Mouse (Mus musculus): ENCODE measurements at regions not wholly inside any gene's neighbourhood (a gene's known extent, or its start where the extent isn't known, plus 50 kb on each side); places are given as distances from the start of the nearest gene placed in this dataset.

GRCm38 (mm10) chr4:7191912-7192311, 1046.9 kb downstream of the Car8 start:
- ATAC-seq (ENCODE audit: low FRiP score, low read depth): no peak
- H3K9me3 ChIP-seq: no peaks in the 10 kb centered on the region
- no peaks in the 10 kb centered on the region for H3K27me3 ChIP-seq
- no peak overlapping the region for H3K27ac ChIP-seq
- H3K4me1 ChIP-seq: no peaks in the 10 kb centered on the region
- no peak overlapping the region for H3K4me2 ChIP-seq (replicated peaks)
- 83% methylated on average over 3 of the region's 3 CpGs for WGBS
- no peak overlapping the region for H3K4me3 ChIP-seq
- H3K36me3 ChIP-seq: no peaks in the 10 kb centered on the region
- H3K9ac ChIP-seq: no peak overlapping the region

GRCm38 (mm10) chr4:7191228-7191627, 1047.6 kb downstream of the Car8 start:
- no peak for ATAC-seq (ENCODE audit: low FRiP score, low read depth)
- Histone ChIP-seq H3K36me3 (no peaks in the 10 kb centered on the region), H3K4me3 (no peak overlapping the region), H3K9ac (no peak overlapping the region), H3K27ac (no peak overlapping the region), H3K9me3 (no peaks in the 10 kb centered on the region), H3K4me1 (no peaks in the 10 kb centered on the region), H3K4me2 (replicated peaks) (no peak overlapping the region), H3K27me3 (no peaks in the 10 kb centered on the region)
- WGBS: 92% methylated on average over 3 of the region's 3 CpGs

- Histone ChIP-seq H3K9me3 (no peaks in the 10 kb centered on the region), H3K4me2 (replicated peaks) (no peak overlapping the region), H3K27ac (no peak overlapping the region), H3K9ac (no peak overlapping the region), H3K27me3 (no peaks in the 10 kb centered on the region), H3K36me3 (no peaks in the 10 kb centered on the region), H3K4me3 (no peak overlapping the region), H3K4me1 (no peaks in the 10 kb centered on the region)
- WGBS: 79% methylated on average over 9 of the region's 9 CpGs
- ATAC-seq (ENCODE audit: low FRiP score, low read depth): no peak
Measured at GRCm38 (mm10) chr4:7175030-7175429, 1063.8 kb downstream of the Car8 start.

- Histone ChIP-seq H3K36me3 (no peaks in the 10 kb centered on the region), H3K9me3 (no peaks in the 10 kb centered on the region), H3K4me2 (replicated peaks) (no peak overlapping the region), H3K9ac (no peak overlapping the region), H3K27me3 (no peaks in the 10 kb centered on the region), H3K27ac (no peak overlapping the region), H3K4me1 (no peaks in the 10 kb centered on the region), H3K4me3 (no peak overlapping the region)
- ATAC-seq (ENCODE audit: low FRiP score, low read depth): no peak
- 84% methylated on average over 7 of the region's 7 CpGs for WGBS
Measured at GRCm38 (mm10) chr4:7172528-7173306, 1066.1 kb downstream of the Car8 start.

GRCm38 (mm10) chr4:7171637-7172417, 1067.0 kb downstream of the Car8 start:
- Histone ChIP-seq H3K9ac (no peak overlapping the region), H3K4me2 (replicated peaks) (no peak overlapping the region), H3K4me3 (no peak overlapping the region), H3K4me1 (no peaks in the 10 kb centered on the region), H3K36me3 (no peaks in the 10 kb centered on the region), H3K9me3 (no peaks in the 10 kb centered on the region), H3K27ac (no peak overlapping the region), H3K27me3 (no peaks in the 10 kb centered on the region)
- ATAC-seq (ENCODE audit: low FRiP score, low read depth): no peak
- WGBS: 87% methylated on average over 4 of the region's 4 CpGs

- WGBS: 91% methylated on average over 4 of the region's 4 CpGs
- Histone ChIP-seq H3K9ac (no peak overlapping the region), H3K4me1 (no peaks in the 10 kb centered on the region), H3K4me3 (no peak overlapping the region), H3K4me2 (replicated peaks) (no peak overlapping the region), H3K27me3 (no peaks in the 10 kb centered on the region), H3K9me3 (no peaks in the 10 kb centered on the region), H3K27ac (no peak overlapping the region), H3K36me3 (no peaks in the 10 kb centered on the region)
- ATAC-seq (ENCODE audit: low FRiP score, low read depth): no peak
Measured at GRCm38 (mm10) chr4:7161411-7161810, 1077.4 kb downstream of the Car8 start.

- Histone ChIP-seq H3K36me3 (no peaks in the 10 kb centered on the region), H3K27me3 (no peaks in the 10 kb centered on the region), H3K4me2 (replicated peaks) (no peak overlapping the region), H3K9me3 (no peaks in the 10 kb centered on the region), H3K4me3 (no peak overlapping the region), H3K27ac (no peak overlapping the region), H3K9ac (no peak overlapping the region), H3K4me1 (no peaks in the 10 kb centered on the region)
- 80% methylated on average over 3 of the region's 3 CpGs for WGBS
- ATAC-seq (ENCODE audit: low FRiP score, low read depth): no peak
Measured at GRCm38 (mm10) chr4:7157883-7158282, 1081.0 kb downstream of the Car8 start.

GRCm38 (mm10) chr4:7154256-7154655, 1084.6 kb downstream of the Car8 start:
- Histone ChIP-seq H3K36me3 (no peaks in the 10 kb centered on the region), H3K9ac (no peak overlapping the region), H3K4me2 (replicated peaks) (no peak overlapping the region), H3K4me3 (no peak overlapping the region), H3K27ac (no peak overlapping the region), H3K9me3 (no peaks in the 10 kb centered on the region), H3K4me1 (no peaks in the 10 kb centered on the region), H3K27me3 (no peaks in the 10 kb centered on the region)
- WGBS: 68% methylated on average over 3 of the region's 3 CpGs
- no peak for ATAC-seq (ENCODE audit: low FRiP score, low read depth)

- Histone ChIP-seq H3K27me3 (no peaks in the 10 kb centered on the region), H3K4me1 (no peaks in the 10 kb centered on the region), H3K9me3 (no peaks in the 10 kb centered on the region), H3K4me2 (replicated peaks) (no peak overlapping the region), H3K27ac (no peak overlapping the region), H3K9ac (no peak overlapping the region), H3K4me3 (no peak overlapping the region), H3K36me3 (no peaks in the 10 kb centered on the region)
- 13% methylated on average over 1 of the region's 1 CpGs for WGBS
- ATAC-seq (ENCODE audit: low FRiP score, low read depth): no peak
Measured at GRCm38 (mm10) chr4:7153835-7154234, 1085.0 kb downstream of the Car8 start.

GRCm38 (mm10) chr4:7145756-7146155, 1093.1 kb downstream of the Car8 start:
- Histone ChIP-seq H3K9ac (no peak overlapping the region), H3K27me3 (no peaks in the 10 kb centered on the region), H3K9me3 (no peaks in the 10 kb centered on the region), H3K4me1 (no peaks in the 10 kb centered on the region), H3K27ac (no peak overlapping the region), H3K36me3 (no peaks in the 10 kb centered on the region), H3K4me3 (no peak overlapping the region), H3K4me2 (replicated peaks) (no peak overlapping the region)
- 47% methylated on average over 2 of the region's 2 CpGs for WGBS
- ATAC-seq (ENCODE audit: low FRiP score, low read depth): no peak

GRCm38 (mm10) chr4:7144215-7144614, 1094.6 kb downstream of the Car8 start:
- H3K9me3 ChIP-seq: no peaks in the 10 kb centered on the region
- no peaks in the 10 kb centered on the region for H3K27me3 ChIP-seq
- no peak overlapping the region for H3K4me2 ChIP-seq (replicated peaks)
- no peaks in the 10 kb centered on the region for H3K36me3 ChIP-seq
- no peak overlapping the region for H3K9ac ChIP-seq
- H3K4me3 ChIP-seq: no peak overlapping the region
- ATAC-seq (ENCODE audit: low FRiP score, low read depth): no peak
- no peak overlapping the region for H3K27ac ChIP-seq
- H3K4me1 ChIP-seq: no peaks in the 10 kb centered on the region

GRCm38 (mm10) chr4:7143676-7144075, 1095.2 kb downstream of the Car8 start:
- Histone ChIP-seq H3K36me3 (no peaks in the 10 kb centered on the region), H3K27me3 (no peaks in the 10 kb centered on the region), H3K4me1 (no peaks in the 10 kb centered on the region), H3K9me3 (no peaks in the 10 kb centered on the region), H3K4me3 (no peak overlapping the region), H3K9ac (no peak overlapping the region), H3K27ac (no peak overlapping the region), H3K4me2 (replicated peaks) (no peak overlapping the region)
- WGBS: 77% methylated on average over 2 of the region's 2 CpGs
- ATAC-seq (ENCODE audit: low FRiP score, low read depth): no peak
